Mouse (Mus musculus): Measurements from ENCODE around the gene Gigyf2. TPM values are rescaled to one million over a fixed set of nuclear protein-coding genes. Genes with fewer than 3 reads are reported as not detected.
A peak's percentile ranks its signal among the peaks of the same experiment; 100 is the strongest.

The Gigyf2 gene
- polyA plus RNA-seq, 1 experiment: 82.9 TPM

- Histone ChIP-seq H3K4me3 (ENCODE audit: insufficient read depth, low read length) (no peak overlapping the region), H3K4me1 (ENCODE audit: control insufficient read depth, insufficient read depth, low read length) (no peaks in the 10 kb centered on the region)
- TF ChIP-seq POLR2A (IDR thresholded peaks at IDR 0.05; ENCODE audit: low read depth, low read length): no peak
- TF ChIP-seq CTCF (IDR thresholded peaks at IDR 0.05; ENCODE audit: borderline replicate concordance, insufficient read depth, low read length): no peak
Observed at GRCm38 (mm10) chr1:87315894-87316293, 10.9 kb upstream of the Gigyf2 start.

GRCm38 (mm10) chr1:87316672-87317071, 10.1 kb upstream of the Gigyf2 start:
- H3K4me3 ChIP-seq (ENCODE audit: insufficient read depth, low read length): no peak overlapping the region
- H3K27ac ChIP-seq (ENCODE audit: insufficient read depth, low read length): no peak overlapping the region
- H3K4me1 ChIP-seq (ENCODE audit: control insufficient read depth, insufficient read depth, low read length): no peaks in the 10 kb centered on the region
- no peak for TF ChIP-seq POLR2A (IDR thresholded peaks at IDR 0.05; ENCODE audit: low read depth, low read length)
- no peak for TF ChIP-seq CTCF (IDR thresholded peaks at IDR 0.05; ENCODE audit: borderline replicate concordance, insufficient read depth, low read length)

More at GRCm38 (mm10) chr1:87315894-87316293, 10.9 kb upstream of the Gigyf2 start:
- H3K27ac ChIP-seq (ENCODE audit: insufficient read depth, low read length): no peak overlapping the region

GRCm38 (mm10) chr1:87321071-87321470, 5.7 kb upstream of the Gigyf2 start:
- H3K4me3 ChIP-seq (ENCODE audit: insufficient read depth, low read length): no peak overlapping the region
- no peaks in the 10 kb centered on the region for H3K4me1 ChIP-seq (ENCODE audit: control insufficient read depth, insufficient read depth, low read length)
- no peak for TF ChIP-seq CTCF (IDR thresholded peaks at IDR 0.05; ENCODE audit: borderline replicate concordance, insufficient read depth, low read length)
- no peak for TF ChIP-seq POLR2A (IDR thresholded peaks at IDR 0.05; ENCODE audit: low read depth, low read length)
- no peak overlapping the region for H3K27ac ChIP-seq (ENCODE audit: insufficient read depth, low read length)

- H3K27ac ChIP-seq (ENCODE audit: insufficient read depth, low read length): no peak overlapping the region
- no peak for TF ChIP-seq POLR2A (IDR thresholded peaks at IDR 0.05; ENCODE audit: low read depth, low read length)
- no peak for TF ChIP-seq CTCF (IDR thresholded peaks at IDR 0.05; ENCODE audit: borderline replicate concordance, insufficient read depth, low read length)
- H3K4me3 ChIP-seq (ENCODE audit: insufficient read depth, low read length): no peak overlapping the region
- H3K4me1 ChIP-seq (ENCODE audit: control insufficient read depth, insufficient read depth, low read length): no peaks in the 10 kb centered on the region
Observed at GRCm38 (mm10) chr1:87322778-87323177, 4.0 kb upstream of the Gigyf2 start.

GRCm38 (mm10) chr1:87324649-87325048, 2.1 kb upstream of the Gigyf2 start:
- no peaks in the 10 kb centered on the region for H3K4me1 ChIP-seq (ENCODE audit: control insufficient read depth, insufficient read depth, low read length)
- H3K27ac ChIP-seq (ENCODE audit: insufficient read depth, low read length): no peak overlapping the region
- TF ChIP-seq POLR2A (IDR thresholded peaks at IDR 0.05; ENCODE audit: low read depth, low read length): no peak
- no peak overlapping the region for H3K4me3 ChIP-seq (ENCODE audit: insufficient read depth, low read length)

GRCm38 (mm10) chr1:87327165-87327861, 515 bp downstream of the Gigyf2 start:
- no peak for TF ChIP-seq CTCF (IDR thresholded peaks at IDR 0.05; ENCODE audit: borderline replicate concordance, insufficient read depth, low read length)
- TF ChIP-seq POLR2A (IDR thresholded peaks at IDR 0.05; ENCODE audit: low read depth, low read length): no peak
- H3K4me3 ChIP-seq (ENCODE audit: insufficient read depth, low read length): peak overlapping the region; percentile 85
- H3K27ac ChIP-seq (ENCODE audit: insufficient read depth, low read length): 0 out of 2 replicates have a peak overlapping the region, but pooled peaks have one; percentile 28
- no peaks in the 10 kb centered on the region for H3K4me1 ChIP-seq (ENCODE audit: control insufficient read depth, insufficient read depth, low read length)

- TF ChIP-seq CTCF (IDR thresholded peaks at IDR 0.05; ENCODE audit: borderline replicate concordance, insufficient read depth, low read length) (no peak), POLR2A (IDR thresholded peaks at IDR 0.05; ENCODE audit: low read depth, low read length) (no peak)
- Histone ChIP-seq H3K4me1 (ENCODE audit: control insufficient read depth, insufficient read depth, low read length) (no peaks in the 10 kb centered on the region), H3K27ac (ENCODE audit: insufficient read depth, low read length) (no peak overlapping the region), H3K4me3 (ENCODE audit: insufficient read depth, low read length) (no peak overlapping the region)
Observed at GRCm38 (mm10) chr1:87331774-87332173, 5.0 kb downstream of the Gigyf2 start.

- no peak overlapping the region for H3K4me3 ChIP-seq (ENCODE audit: insufficient read depth, low read length)
- H3K27ac ChIP-seq (ENCODE audit: insufficient read depth, low read length): no peak overlapping the region
- TF ChIP-seq POLR2A (IDR thresholded peaks at IDR 0.05; ENCODE audit: low read depth, low read length) (no peak), CTCF (IDR thresholded peaks at IDR 0.05; ENCODE audit: borderline replicate concordance, insufficient read depth, low read length) (no peak)
- H3K4me1 ChIP-seq (ENCODE audit: control insufficient read depth, insufficient read depth, low read length): no peaks in the 10 kb centered on the region
Observed at GRCm38 (mm10) chr1:87350576-87350975, 23.8 kb downstream of the Gigyf2 start.

GRCm38 (mm10) chr1:87360276-87360675, 33.5 kb downstream of the Gigyf2 start:
- H3K4me1 ChIP-seq (ENCODE audit: control insufficient read depth, insufficient read depth, low read length): no peaks in the 10 kb centered on the region
- no peak overlapping the region for H3K4me3 ChIP-seq (ENCODE audit: insufficient read depth, low read length)
- TF ChIP-seq POLR2A (IDR thresholded peaks at IDR 0.05; ENCODE audit: low read depth, low read length) (no peak), CTCF (IDR thresholded peaks at IDR 0.05; ENCODE audit: borderline replicate concordance, insufficient read depth, low read length) (no peak)
- no peak overlapping the region for H3K27ac ChIP-seq (ENCODE audit: insufficient read depth, low read length)

- no peak for TF ChIP-seq POLR2A (IDR thresholded peaks at IDR 0.05; ENCODE audit: low read depth, low read length)
- TF ChIP-seq CTCF (IDR thresholded peaks at IDR 0.05; ENCODE audit: borderline replicate concordance, insufficient read depth, low read length): no peak
- no peaks in the 10 kb centered on the region for H3K4me1 ChIP-seq (ENCODE audit: control insufficient read depth, insufficient read depth, low read length)
- no peak overlapping the region for H3K4me3 ChIP-seq (ENCODE audit: insufficient read depth, low read length)
- H3K27ac ChIP-seq (ENCODE audit: insufficient read depth, low read length): no peak overlapping the region
Observed at GRCm38 (mm10) chr1:87378024-87378560, 51.3 kb downstream of the Gigyf2 start.
